Mouse (Mus musculus) retina, embryonic 14.5 days (tissue): Measurements from ENCODE around the gene Psmb3.

Source experiments
- DNase-seq: peaks from one replicate; pipeline ENCODE4 v3.0.0-alpha.2; 2015; ENCODE audit warnings: low spot score

Psmb3 gene

DNA sequence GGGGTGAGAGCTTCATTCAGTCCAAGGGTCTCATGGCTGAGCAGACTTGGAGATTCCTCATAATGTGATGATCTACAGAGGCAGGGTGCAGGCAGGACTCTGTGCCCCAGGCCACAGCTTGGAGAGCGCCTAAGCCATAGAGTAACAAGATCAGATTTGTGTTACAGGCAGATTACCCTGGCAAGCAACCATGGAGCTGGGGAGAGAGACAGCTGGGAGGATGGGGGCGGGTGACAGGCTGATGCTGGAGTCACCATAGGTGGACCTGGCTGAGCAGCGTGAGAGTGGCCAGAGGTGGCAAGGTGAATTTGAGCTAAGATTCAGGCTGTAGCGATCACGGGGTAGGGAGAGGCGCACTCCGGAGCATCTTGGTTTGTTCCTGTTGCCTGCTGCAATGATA is 35.0 kb upstream of the Psmb3 start:
- DNase-seq: no peak

DNA sequence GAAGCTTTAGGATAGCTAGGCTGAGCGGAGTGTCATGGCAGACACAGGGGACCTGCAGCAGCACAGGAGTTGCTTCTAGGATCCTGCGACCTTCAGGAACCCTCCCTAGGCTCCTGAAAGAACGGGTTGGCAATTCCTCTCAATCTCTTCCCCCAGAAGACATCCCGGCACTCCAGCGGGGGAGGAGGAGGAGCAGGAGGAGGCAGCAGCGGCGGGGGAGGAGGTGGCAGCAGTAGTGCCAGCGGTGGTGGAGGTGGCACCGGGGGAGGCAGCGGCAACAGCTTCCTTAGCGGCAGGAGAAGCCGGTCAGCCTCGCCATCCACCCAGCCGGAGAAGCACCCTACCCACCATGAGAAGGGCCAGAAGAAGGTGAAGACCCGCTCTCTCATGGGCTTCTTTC is 33.9 kb upstream of the Psmb3 start:
- no peak for DNase-seq

DNA sequence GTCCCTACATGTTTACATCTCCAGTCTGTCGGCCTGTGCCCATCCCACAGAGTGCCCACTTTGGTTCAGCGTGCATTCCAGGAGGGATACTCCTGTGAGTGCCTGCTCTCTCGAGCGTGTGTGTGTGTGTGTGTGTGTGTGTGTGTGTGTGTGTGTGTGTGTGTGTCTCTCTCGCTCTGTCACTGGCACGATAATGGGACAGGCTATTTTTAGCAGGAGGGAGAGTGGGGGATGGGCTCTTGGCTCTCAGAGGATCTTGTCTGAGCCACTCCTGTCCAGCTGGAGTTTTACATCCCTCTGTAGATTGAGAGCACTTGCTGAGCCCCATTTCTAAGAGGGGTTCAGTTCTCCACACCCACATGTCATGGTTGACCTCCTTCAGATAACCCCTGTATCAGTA is 33.4 kb upstream of the Psmb3 start:
- peak; percentile 69 for DNase-seq

DNA sequence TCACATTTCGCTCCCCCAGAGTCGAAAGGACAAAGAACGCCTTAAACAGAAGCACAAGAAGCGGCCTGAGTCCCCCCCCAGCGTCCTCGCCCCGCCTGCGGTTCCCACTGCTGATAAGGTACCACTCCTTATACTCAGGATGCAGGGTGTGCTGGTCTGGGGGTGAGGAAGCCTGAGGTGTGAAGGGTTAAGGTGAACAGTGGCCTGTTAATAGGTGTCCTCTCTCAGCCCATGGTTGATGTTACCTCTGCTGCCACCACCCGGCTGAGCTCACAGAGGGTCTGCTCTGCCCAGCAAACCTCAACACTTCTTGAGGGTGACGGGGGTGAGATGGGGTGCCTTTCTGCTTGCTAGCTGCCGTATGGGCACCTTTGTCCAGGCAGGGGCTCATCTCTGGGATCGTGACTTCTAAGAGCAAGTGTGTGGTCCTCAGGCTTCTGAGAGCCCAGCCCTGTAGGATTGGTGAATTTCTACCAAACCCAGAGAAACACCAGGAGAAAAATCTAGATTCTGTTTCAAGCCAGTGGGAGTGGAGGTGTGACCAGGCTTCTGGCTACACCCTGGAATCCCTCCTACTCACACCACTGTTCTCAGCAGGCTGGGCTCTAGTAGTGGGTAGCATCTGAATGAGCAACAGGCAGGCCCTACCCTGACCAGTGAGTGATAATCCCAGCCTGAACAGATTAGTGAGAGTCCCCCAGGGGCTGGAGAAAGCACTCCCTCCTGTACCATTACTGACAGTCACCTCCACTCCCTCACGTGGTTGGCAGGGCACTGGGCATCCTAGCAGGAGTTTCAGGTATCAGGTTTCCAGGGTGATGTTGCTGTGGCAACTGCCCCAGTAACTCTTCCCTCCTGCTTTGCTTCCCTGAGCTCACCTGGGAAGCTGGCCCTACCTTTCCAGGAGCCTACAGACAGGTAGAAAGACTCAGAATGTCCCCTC is 32.7 kb upstream of the Psmb3 start:
- no peak for DNase-seq

DNA sequence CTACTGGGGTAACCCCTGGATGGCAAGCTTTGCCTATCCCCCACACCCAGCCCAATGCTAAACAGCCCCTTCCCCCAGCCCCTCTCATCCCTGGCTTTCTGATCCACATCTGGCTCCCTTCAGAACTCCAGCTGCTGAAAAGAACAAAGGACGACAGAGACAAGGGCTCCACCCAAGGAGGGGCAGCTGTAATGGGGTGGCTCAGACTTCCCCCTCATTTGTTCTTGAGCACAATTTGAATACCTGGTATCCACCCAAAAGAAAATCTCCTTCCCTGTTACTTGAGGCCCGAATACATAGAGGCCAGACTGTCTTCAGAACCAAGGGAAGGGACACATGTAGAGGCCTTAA is 32.0 kb upstream of the Psmb3 start:
- DNase-seq: no peak

DNA sequence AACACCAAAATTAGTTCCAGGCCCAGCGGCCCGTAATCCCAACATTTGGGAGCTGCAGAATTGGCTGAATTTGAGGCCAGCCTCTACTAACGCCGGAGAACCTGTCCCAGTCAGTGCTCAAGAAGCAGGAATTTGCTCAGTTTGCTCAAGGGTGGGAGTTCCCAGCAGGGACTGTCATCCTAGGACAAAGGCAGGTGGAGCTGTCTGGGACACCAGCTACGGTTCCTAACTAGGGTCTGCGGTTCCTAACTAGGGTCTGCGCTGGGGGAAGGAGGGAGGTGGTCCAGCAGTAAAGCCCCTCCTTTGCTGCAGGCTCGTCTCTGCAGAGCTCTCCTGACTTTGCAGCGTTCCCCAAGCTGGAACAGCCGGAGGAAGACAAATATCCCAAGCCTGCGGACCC is 30.1 kb upstream of the Psmb3 start:
- DNase-seq: no peak

DNA sequence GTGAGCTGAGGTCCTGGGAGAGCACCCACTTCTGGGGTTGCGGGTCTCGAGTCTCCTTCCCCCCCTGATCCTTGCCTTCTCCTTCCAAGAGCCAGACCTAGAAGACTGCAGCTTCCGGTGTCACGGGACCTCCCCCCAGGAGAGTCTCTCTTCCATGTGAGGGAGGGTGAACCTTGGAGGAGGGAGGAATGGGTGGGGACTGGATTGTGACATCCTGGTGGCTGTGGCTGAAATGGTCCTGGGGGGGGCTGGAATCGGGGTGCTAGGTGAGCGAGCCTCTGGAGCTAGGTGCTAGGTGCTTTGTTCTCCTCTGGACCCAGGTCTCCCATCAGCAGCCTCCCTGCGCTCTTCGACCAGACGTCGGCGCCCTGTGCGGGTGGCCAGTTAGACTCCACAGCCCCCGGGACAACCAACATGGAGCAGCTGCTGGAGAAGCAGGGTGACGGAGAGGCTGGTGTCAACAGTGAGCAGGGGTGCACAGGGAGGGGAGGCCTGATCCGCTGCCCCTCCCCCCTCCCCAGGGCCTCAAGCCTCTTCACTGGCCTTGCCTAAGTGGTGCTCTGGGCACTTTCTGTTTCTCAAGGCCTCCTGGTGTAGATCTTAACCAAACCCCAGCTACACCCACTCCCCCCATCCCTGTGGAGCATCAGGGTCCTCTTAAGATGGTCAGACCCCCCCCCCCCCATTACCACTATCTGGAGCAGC is 27.0 kb upstream of the Psmb3 start:
- DNase-seq: no peak

DNA sequence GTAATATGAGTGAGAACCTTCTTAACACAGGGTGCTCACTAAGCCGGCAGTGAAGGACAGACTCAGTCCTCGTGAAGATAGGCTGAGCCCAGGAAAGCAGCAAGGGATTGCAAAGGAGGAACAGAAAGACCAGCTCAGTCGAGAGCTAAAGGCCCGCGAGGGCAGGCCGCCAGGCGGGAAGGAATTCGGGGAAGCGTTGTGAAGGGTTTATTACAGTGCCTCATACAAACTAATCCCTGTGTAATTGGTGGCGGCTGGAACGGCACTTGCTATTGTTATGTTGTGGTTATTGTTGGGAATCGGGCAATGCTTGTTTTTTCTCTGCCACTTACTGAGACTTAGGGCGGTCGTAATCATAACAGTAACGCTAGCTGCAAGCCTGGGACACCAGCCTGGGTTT is 25.8 kb upstream of the Psmb3 start:
- DNase-seq: no peak

DNA sequence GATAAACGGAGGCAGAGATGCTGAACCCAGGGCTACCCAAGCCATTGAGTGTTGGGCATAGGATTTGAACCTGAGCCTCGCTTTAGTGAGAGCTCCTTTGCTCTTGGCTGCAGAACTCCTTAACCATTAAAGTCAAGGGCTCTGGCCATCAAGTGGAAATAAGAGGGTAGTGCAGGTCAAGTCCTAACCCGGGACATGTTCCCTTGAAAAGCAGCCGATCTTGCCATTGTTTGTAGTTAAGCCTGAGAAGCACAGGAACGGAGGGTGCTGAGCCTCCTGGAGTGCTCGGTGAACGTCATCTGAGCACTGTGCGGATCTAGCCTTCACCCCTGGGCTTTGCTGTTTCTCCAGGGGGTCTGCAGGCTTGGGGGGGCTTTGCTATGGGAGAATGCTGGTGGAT is 25.4 kb upstream of the Psmb3 start:
- DNase-seq: peak; percentile 45

DNA sequence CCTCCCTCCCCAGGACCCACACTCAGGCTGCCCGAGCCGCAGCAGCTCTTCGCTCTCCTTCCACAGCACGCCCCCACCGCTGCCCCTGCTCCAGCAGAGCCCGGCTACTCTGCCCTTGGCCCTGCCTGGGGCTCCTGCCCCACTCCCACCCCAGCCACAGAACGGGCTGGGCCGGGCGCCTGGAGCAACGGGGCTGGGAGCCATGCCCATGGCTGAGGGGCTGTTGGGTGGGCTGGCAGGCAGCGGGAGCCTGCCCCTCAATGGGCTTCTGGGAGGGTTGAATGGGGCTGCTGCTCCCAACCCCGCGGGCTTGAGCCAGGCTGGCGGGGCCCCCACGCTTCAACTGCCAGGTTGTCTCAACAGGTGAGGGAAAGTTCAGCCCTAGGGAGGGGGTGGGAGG is 24.9 kb upstream of the Psmb3 start:
- DNase-seq: no peak

DNA sequence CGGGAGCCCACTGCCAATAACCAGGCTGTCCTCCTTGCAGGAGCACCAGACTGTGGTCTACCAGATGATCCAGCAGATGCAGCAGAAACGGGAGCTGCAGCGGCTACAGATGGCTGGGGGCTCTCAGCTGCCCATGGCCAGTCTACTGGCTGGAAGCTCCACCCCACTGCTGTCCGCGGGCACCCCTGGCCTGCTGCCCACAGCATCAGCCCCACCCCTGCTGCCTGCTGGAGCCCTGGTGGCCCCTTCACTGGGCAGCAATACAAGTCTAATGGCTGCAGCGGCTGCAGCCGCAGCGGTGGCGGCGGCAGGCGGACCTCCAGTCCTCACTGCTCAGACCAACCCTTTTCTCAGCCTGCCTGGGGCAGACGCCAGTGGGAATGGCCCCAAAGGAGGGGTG is 22.8 kb upstream of the Psmb3 start:
- DNase-seq: no peak

DNA sequence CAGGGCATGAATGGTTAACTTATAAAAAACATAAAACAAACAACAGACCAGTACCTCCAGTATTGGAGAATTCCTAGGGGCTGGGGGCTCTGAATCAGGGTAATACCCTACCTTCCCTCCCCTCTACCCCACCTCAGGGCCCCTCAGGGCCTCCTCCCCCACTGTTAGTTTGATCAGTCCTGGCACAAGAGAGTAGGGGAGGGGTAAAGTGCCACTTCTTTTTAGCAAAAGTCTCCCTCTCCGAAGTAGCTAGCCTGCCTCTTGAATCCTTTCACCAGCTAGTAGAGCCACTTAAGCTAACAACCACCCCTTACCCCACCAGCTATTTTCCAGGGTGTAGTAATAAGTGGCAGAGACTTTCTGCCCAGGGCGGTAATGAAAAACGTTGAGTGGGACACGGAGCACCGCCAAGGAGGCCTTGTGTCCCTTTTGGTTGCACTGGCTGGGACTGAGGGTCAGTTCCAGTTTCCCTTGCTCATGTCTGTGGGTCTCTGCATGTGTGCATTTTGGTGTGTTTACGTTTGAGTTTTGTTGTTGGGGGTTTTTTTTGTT is 20.6 kb upstream of the Psmb3 start:
- DNase-seq: no peak

DNA sequence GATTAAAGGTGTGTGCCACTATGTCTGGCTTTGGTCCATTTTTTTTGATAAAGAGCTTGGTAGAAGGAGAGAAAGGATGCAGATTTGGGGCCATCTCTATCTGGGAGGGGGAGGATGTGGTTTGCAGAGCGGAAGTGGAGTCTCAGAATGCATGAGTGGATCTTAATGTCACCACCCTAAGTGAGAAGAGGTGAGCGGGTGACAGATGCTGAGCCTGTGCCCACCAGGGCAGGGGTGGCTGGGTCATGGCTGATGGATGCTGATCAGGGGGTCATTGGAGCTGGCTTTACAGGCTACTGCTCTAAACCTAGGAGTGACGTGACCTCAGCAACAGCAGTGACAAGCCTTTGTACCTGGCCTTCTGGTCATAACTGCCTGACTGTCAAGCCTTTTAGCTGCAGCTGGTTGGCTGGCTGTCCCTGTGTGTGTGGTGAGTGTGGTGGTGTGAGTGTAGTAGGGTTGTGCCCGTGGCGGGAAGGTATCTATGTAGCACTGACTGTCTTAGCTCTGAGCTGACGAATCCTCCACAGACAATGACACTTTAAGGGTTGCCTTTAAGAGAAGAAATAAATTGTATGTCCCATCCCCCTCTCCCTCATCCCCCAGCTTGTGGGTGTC is 19.0 kb upstream of the Psmb3 start:
- no peak for DNase-seq

DNA sequence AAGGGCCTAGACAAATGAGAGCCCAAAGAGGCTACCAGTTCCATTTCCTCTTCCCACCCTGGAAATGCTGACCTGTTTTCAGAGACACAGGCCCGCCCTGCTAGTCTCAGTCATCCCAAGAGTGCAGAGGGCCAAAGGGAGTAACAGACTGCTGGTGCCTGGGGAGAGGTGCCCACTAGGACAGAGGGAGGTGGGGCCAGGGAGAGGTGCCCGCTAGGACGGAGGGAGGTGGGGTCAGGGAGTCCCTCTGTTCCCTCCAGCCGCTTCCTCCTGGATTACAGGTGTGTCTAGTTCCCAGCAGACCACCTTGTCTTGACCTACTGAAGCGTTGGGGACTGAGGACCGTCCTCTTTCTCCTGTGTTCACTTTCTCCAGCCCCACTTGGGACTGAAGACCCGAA is 18.4 kb upstream of the Psmb3 start:
- no peak for DNase-seq

DNA sequence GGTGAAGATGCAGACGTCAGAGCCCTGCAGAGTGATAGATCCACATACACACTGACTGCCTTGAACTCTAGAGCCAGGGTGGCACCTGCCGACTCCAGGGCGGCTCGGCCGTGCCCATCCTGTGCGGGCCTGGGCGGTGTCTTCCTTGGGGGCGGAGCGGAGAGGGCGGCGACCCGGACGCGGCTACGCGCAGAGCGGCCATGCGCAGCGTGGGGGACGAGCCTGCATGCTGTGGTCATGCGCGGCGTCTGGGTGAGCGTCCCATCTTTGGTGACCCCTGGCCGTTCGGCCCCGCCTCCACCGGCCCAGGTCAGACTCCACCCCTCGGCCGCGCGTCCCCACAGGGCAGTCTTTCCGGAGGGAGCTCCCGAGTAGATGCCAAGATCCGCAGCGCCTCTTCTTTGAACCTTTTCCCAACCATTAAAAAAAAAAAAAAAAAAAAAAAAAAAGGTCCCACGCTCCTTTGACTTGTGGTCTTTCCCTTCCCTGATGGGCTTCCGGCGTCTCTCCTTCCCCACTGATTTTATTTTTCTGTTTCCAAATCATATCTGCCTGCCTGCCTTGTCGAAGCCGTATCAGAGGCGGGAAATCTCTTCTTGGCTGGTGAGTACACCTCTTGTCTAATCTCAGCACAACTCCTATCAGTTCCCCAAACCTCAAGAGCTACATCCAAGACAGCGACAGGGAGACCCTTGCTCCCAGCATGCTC is 17.4 kb upstream of the Psmb3 start, which contains the start of gene Cisd3:
Gene Cisd3, plus strand, starts transcription at position 214 of the 709 bp plus-strand sequence.
- peak; percentile 83 for DNase-seq

DNA sequence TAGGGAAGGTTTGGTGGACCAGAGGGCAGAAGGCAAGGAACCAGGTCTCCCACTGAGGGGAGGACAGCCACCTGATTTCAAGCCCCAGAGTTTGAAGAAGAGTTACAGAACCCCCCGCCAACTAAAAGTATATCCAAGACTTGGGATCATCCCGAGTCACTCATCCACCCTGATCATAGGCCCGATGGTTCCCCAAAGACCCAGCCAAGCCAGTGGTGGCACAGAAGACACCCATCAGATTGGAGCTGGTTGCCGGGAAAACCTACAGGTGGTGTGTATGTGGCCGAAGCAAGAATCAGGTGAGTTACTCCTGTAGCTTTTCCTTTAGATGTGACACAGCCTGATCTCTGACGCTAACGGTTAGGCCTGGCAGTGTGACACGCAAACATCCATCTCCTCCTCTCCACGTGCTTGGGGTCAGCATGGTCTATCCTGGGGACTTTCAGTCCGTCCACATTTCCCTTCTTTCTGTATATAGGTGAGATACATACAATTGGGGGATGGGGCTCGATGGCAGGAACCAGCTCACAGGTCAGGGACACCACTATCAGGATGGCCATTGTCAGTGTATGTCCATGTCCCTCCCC is 16.8 kb upstream of the Psmb3 start:
- no peak for DNase-seq

DNA sequence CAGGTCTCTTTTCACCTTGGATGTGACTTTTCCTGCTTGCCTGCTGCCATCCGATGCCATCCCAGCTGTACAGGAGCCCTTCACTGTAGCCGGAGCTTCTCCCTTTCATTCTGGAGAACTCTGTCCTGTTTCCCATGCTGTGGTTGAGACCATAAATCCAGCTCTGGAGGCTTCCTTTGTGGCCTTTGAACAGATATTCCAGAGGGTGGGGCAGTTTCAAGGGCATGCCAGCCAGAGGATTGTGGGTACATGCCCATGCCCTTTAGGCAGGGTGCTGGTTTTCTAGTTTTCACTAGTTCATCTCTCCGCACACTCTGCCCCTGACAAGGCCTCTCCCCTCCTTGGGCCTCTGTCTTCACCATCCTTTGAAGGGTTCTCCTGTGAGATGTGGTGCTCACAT is 16.1 kb upstream of the Psmb3 start:
- DNase-seq: no peak

DNA sequence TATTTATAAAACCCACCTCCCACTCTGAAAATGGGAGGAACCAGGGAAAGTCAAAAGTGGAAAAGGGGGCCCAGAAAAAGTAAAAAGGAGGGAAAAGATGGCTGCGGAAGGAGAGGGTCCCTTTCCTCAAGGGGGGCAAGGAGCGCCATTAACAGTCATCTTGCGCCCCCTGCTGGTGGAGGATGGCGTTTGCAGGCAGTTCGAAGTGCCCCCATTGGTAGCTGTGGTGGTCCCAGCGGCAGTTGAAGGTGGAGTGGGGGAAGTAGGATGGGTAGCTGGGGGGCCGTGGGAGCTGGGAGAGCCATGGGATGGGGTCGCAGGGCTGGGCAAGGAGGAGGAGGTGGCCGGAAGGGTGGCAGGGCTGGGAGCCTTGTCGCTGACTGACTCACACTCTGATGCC is 13.3 kb upstream of the Psmb3 start:
- peak; percentile 90 for DNase-seq

DNA sequence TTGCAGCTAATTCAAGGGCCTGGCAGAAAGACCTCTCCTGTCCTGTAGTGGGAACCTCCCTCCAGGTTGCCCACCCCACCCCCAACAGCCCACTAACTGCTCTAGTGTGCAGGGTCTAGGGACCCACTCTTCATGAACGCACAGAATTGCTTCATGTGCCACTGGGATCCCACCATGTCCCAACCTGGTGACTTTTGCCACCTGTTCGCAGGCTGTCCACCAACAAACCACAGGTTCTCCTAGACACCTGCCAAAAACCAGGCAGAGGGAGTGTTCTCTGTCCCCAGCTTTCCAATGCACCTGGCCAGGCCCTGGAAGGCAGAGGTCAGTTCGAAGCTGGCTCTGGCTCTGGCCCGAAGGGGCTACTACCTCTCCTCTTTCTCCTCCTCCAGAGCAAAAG is 8.8 kb upstream of the Psmb3 start:
- DNase-seq: no peak

DNA sequence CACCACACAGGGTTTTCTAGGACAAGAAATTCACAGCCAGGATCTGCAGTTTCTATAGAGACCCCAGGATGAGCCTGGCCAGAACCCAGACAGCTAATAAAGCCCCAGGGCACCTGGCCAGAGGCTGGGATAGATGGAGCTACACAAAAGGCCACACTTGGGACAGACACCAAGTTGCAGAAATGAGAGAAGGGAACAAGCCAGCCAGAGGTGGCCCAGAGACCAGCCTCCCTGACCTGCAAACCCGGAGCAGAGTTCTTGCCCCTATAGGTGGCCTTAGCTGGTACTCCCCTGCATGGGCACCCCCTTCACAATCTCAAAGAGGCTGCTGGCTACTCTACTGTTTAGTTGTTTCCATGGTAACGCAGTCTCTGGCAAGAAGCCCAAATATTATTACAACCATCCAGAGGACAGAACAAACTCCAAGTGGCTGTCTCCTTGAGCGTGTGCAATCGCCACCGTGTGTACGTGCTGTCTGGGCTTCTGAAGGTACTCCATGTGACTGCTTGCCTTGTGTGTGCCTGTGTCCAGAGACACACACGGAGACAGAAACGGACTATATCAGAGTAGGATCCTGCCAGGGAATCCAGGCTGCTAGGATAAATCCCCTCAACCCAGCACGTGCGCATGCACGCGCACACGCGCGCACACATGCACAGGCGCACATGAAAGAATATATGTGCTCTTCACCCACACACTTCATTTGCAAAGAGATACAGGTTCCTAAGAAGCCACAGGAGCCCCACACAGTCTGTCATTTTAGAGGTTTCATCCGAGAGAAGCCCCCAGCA is 8.1 kb upstream of the Psmb3 start:
- no peak for DNase-seq
